ENCODE assay signal across 11 mouse cellular contexts in the genomic region with DNA sequence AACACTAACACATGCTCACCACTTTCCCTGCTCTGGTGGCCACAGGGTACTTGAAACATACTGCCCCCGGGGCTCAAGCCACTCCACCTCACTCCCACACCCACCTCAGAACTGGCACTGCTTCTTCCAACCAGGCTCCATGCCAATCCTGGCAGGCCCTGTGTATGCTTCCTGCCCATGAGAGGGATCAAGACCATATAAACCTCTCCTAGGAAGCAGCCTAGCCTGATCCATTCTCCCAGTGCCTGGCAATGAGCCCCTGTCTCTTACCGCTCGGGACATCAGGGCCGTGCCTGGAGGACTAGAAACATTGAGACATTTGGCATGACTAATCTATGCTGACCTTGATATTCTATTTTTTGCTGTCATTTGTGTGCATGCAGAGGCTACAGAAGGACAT. TPM values are rescaled to one million over a fixed set of nuclear protein-coding genes. Genes with fewer than 3 reads are reported as not detected.
DNase-seq lines count a peak whose midpoint lies in the region; ATAC-seq lines count a peak whose summit lies in the region.
"Had no signal": no experiment of that assay in that cellular context is flagged by ENCODE, and none has a peak within 500 bp of the region (broad histone marks: within the 10 kb centered on the region; RNA-seq: fewer than 3 reads in every experiment).

No protein-coding gene starts in this region.

- peak; percentile 35 to 50 for DNase-seq in heart, adult 18-20 months
- DNase-seq in 3134 (ENCODE audit: extremely low read depth, insufficient read length, low spot score): peak; percentile 10
- peak; percentile 33 for DNase-seq in adrenal gland, postnatal 25 days
- peak; percentile 53 to 65 for DNase-seq in cerebellum, postnatal 25 days
- DNase-seq in urinary bladder, adult 18-20 months (ENCODE audit: low spot score in 2 of 2): no peak
- DNase-seq in kidney, postnatal 10 days: no peak
- no peak for DNase-seq in limb, embryonic 10.5 days (ENCODE audit: low spot score)
- DNase-seq: kidney, adult 18-20 months; lung, embryonic 14.5 days; midbrain, embryonic 14.5 days had no signal

- no peak for ATAC-seq in heart, embryonic 11.5 days (replicated peaks; ENCODE audit: insufficient number of reproducible peaks, low FRiP score, low TSS enrichment)

- no peak overlapping the region for H3K4me3 ChIP-seq in heart, embryonic 11.5 days (ENCODE audit: low read depth, low read length)
- H3K4me3 ChIP-seq in limb, embryonic 10.5 days: no peak overlapping the region

- H3K36me3 ChIP-seq in heart, embryonic 11.5 days (ENCODE audit: control insufficient read depth, insufficient read depth, low read length): no peaks in the 10 kb centered on the region
- no peaks in the 10 kb centered on the region for H3K36me3 ChIP-seq in limb, embryonic 10.5 days

- WGBS in heart, embryonic 11.5 days (ENCODE audit: insufficient replicate concordance): 87% methylated on average over 4 of the region's 4 CpGs
- 93% methylated on average over 4 of the region's 4 CpGs for WGBS in limb, embryonic 10.5 days

- H3K9me3 ChIP-seq in heart, embryonic 11.5 days (replicated peaks; ENCODE audit: control insufficient read depth, low read length): no peaks in the 10 kb centered on the region
- H3K9me3 ChIP-seq in limb, embryonic 10.5 days (replicated peaks): no peaks in the 10 kb centered on the region

- H3K9ac ChIP-seq in heart, embryonic 11.5 days (ENCODE audit: low read depth, low read length): no peak overlapping the region
- H3K9ac ChIP-seq: lung, embryonic 14.5 days had no signal

- no peak overlapping the region for H3K4me2 ChIP-seq in heart, embryonic 11.5 days
- H3K4me2 ChIP-seq: lung, embryonic 14.5 days had no signal

- no peaks in the 10 kb centered on the region for H3K4me1 ChIP-seq in heart, embryonic 11.5 days (ENCODE audit: control insufficient read depth, insufficient read depth, low read length)
- no peaks in the 10 kb centered on the region for H3K4me1 ChIP-seq in limb, embryonic 10.5 days

- H3K27me3 ChIP-seq in heart, embryonic 11.5 days (ENCODE audit: control insufficient read depth, insufficient read depth, low read length): peaks cover 2% of the 10 kb centered on the region; the same call in 1 of the 2 replicates
- H3K27me3 ChIP-seq in limb, embryonic 10.5 days (ENCODE audit: low read depth, poor library complexity, severe bottlenecking): peaks cover 88% of the 10 kb centered on the region

- H3K27ac ChIP-seq in heart, embryonic 11.5 days (ENCODE audit: low read depth, low read length): no peak overlapping the region
- H3K27ac ChIP-seq in limb, embryonic 10.5 days: no peak overlapping the region

RNA-seq across cellular contexts. Expression of a gene that starts 26.9 kb away (rescaled TPM):
- 10 to 100 TPM; 15.9 to 16.2 TPM for total RNA-seq in heart, adult 18-20 months (2021)
- 3.5 and 4.2 TPM in 2 replicates for polyA plus RNA-seq in heart, embryonic 11.5 days (2014; fragmentation: Nextera tagmentation; extraction: Ambion mirVana)
- total RNA-seq in adrenal gland, postnatal 25 days (2021): 21.2 and 29.9 TPM in 2 replicates
- polyA plus RNA-seq in limb, embryonic 10.5 days (2016; fragmentation: Nextera tagmentation; extraction: Ambion mirVana): 1.4 and 2.3 TPM in 2 replicates

Comparison
In these comparisons a context has a peak if more than half of its experiments do, and no peak if none do; other contexts are left out.
1. DNase-seq: peak in heart, adult 18-20 months (2 of 2), 3134 (single experiment), adrenal gland, postnatal 25 days (single experiment) and cerebellum, postnatal 25 days (2 of 2); none in urinary bladder, adult 18-20 months (0 of 2), kidney, postnatal 10 days (single experiment) and limb, embryonic 10.5 days (single experiment).